Mouse (Mus musculus) liver, embryonic 16.5 days (tissue): Measurements from ENCODE around the gene Cenpp. TPM values are rescaled to one million over a fixed set of nuclear protein-coding genes. Genes with fewer than 3 reads are reported as not detected.

ENCODE experiments used
- ATAC-seq: fragments of 200-750 bp; cut with Nextera tagmentation; 2 replicates; pipeline ENCODE4 v1.8.0; 2017; ENCODE audit warnings: low read depth, mild to moderate bottlenecking, moderate number of reproducible peaks, moderate library complexity
- H3K27ac ChIP-seq: fragments of 300-500 bp; sonication (generic); 2 replicates; pipeline ENCODE4 v1.5.1; 2014; ENCODE audit warnings: mild to moderate bottlenecking, low read length
- H3K27me3 ChIP-seq: fragments of 300-500 bp; sonication (generic); 2 replicates; pipeline ENCODE4 v1.6.1; 2014; ENCODE audit warnings: low read depth, low read length, mixed read lengths; ENCODE audit not compliant: control insufficient read depth, insufficient read depth
- H3K36me3 ChIP-seq: fragments of 300-500 bp; sonication (generic); 2 replicates; pipeline ENCODE4 v1.6.1; 2014; ENCODE audit warnings: mild to moderate bottlenecking; ENCODE audit not compliant: control insufficient read depth, insufficient read depth
- H3K4me1 ChIP-seq: fragments of 300-500 bp; sonication (generic); 2 replicates; pipeline ENCODE4 v1.6.1; 2014; ENCODE audit warnings: low read depth, low read length, mixed read lengths; ENCODE audit not compliant: control insufficient read depth
- H3K4me2 ChIP-seq: fragments of 300-500 bp; sonication (generic); 2 replicates; pipeline ENCODE4 v1.6.1; 2014; ENCODE audit warnings: low read depth, low read length, mixed read lengths
- H3K4me3 ChIP-seq: fragments of 300-500 bp; sonication (generic); 2 replicates; pipeline ENCODE4 v1.5.1; 2014; ENCODE audit warnings: low read depth, mild to moderate bottlenecking, low read length
- H3K9ac ChIP-seq: fragments of 300-500 bp; sonication (generic); 2 replicates; pipeline ENCODE4 v1.6.1; 2014; ENCODE audit warnings: low read depth, low read length
- H3K9me3 ChIP-seq: fragments of 300-500 bp; sonication (generic); replicated peaks from 2 replicates; pipeline ENCODE4 v1.6.1; 2016; ENCODE audit warnings: low read length; ENCODE audit not compliant: control insufficient read depth
- WGBS: fragments of 180-500 bp; shearing (Covaris S2); extraction: QIAGEN DNeasy Blood & Tissue Kit; methylation state at CpG from one replicate; pipeline ENCODE4 v1.1.7; 2014; ENCODE audit not compliant: insufficient replicate concordance; 5-methylcytosine and 5-hydroxymethylcytosine counted together
- polyA plus RNA-seq: library from polyadenylated mRNA; unstranded; fragments of >200 nt; fragmentation: Nextera tagmentation; extraction: Ambion mirVana; gene quantifications from 2 replicates; pipeline ENCODE4 v1.2.1, GENCODE M21; 2015

Cenpp gene
- polyA plus RNA-seq, 1 experiment from 2014 or later: 18.2 TPM

- H3K4me1 ChIP-seq: no peaks in the 10 kb centered on the region
- no peaks in the 10 kb centered on the region for H3K9me3 ChIP-seq
- no peaks in the 10 kb centered on the region for H3K36me3 ChIP-seq
- no peak for ATAC-seq
- no peaks in the 10 kb centered on the region for H3K27me3 ChIP-seq
- H3K27ac ChIP-seq: no peak within 1 kb of the TSS
- H3K4me2 ChIP-seq: no peak within 1 kb of the TSS
- no peak within 1 kb of the TSS for H3K9ac ChIP-seq
- no peak within 1 kb of the TSS for H3K4me3 ChIP-seq
- 67% methylated on average over 8 of the region's 8 CpGs for WGBS
These were observed 70.7 kb downstream of the Cenpp start, which contains the start of gene Omd for GRCm38 (mm10) chr13:49581541-49582530. Omd (plus strand) TSS chr13:49582462.

- H3K9ac ChIP-seq: no peak overlapping the region
- peak; percentile 79 for ATAC-seq
- H3K36me3 ChIP-seq: no peaks in the 10 kb centered on the region
- no peaks in the 10 kb centered on the region for H3K27me3 ChIP-seq
- H3K4me1 ChIP-seq: peaks cover 12% of the 10 kb centered on the region
- 0 out of 2 replicates have a peak overlapping the region, but pooled peaks have one; percentile 21 for H3K4me2 ChIP-seq
- 22% methylated on average over 2 of the region's 2 CpGs for WGBS
- H3K4me3 ChIP-seq: no peak overlapping the region
- H3K9me3 ChIP-seq: no peaks in the 10 kb centered on the region
- H3K27ac ChIP-seq: peak overlapping the region; percentile 31
These were observed 81.2 kb downstream of the Cenpp start for GRCm38 (mm10) chr13:49571418-49571817.

GRCm38 (mm10) chr13:49570371-49570770 is 82.2 kb downstream of the Cenpp start:
- peaks cover 12% of the 10 kb centered on the region for H3K4me1 ChIP-seq
- ATAC-seq: peak; percentile 66
- H3K9me3 ChIP-seq: no peaks in the 10 kb centered on the region
- H3K4me2 ChIP-seq: no peak overlapping the region
- no peak overlapping the region; the same call in 1 of the 2 replicates for H3K27ac ChIP-seq
- no peaks in the 10 kb centered on the region for H3K27me3 ChIP-seq
- no peaks in the 10 kb centered on the region for H3K36me3 ChIP-seq
- H3K4me3 ChIP-seq: no peak overlapping the region
- 48% methylated on average over 3 of the region's 3 CpGs for WGBS
- no peak overlapping the region for H3K9ac ChIP-seq

GRCm38 (mm10) chr13:49564347-49564746 is 88.2 kb downstream of the Cenpp start:
- Histone ChIP-seq H3K4me3 (no peak overlapping the region), H3K9me3 (no peaks in the 10 kb centered on the region), H3K9ac (no peak overlapping the region), H3K27ac (no peak overlapping the region), H3K27me3 (no peaks in the 10 kb centered on the region), H3K36me3 (no peaks in the 10 kb centered on the region), H3K4me2 (no peak overlapping the region), H3K4me1 (peaks cover 5% of the 10 kb centered on the region)
- 55% methylated on average over 1 of the region's 1 CpGs for WGBS
- ATAC-seq: no peak

- no peak overlapping the region for H3K4me3 ChIP-seq
- no peak overlapping the region for H3K27ac ChIP-seq
- no peaks in the 10 kb centered on the region for H3K27me3 ChIP-seq
- peak; percentile 64 for ATAC-seq
- H3K4me1 ChIP-seq: peaks cover 5% of the 10 kb centered on the region
- no peak overlapping the region for H3K9ac ChIP-seq
- no peaks in the 10 kb centered on the region for H3K9me3 ChIP-seq
- H3K4me2 ChIP-seq: no peak overlapping the region
- H3K36me3 ChIP-seq: no peaks in the 10 kb centered on the region
- 12% methylated on average over 2 of the region's 2 CpGs for WGBS
These were observed 91.7 kb downstream of the Cenpp start for GRCm38 (mm10) chr13:49560886-49561285.

GRCm38 (mm10) chr13:49559185-49559584 is 93.4 kb downstream of the Cenpp start:
- peak; percentile 51; the same call in 1 of the 2 replicates for ATAC-seq
- H3K9me3 ChIP-seq: no peaks in the 10 kb centered on the region
- no peak overlapping the region for H3K4me3 ChIP-seq
- H3K4me1 ChIP-seq: peaks cover 5% of the 10 kb centered on the region
- H3K9ac ChIP-seq: no peak overlapping the region
- H3K27me3 ChIP-seq: no peaks in the 10 kb centered on the region
- H3K36me3 ChIP-seq: no peaks in the 10 kb centered on the region
- H3K27ac ChIP-seq: no peak overlapping the region
- no peak overlapping the region for H3K4me2 ChIP-seq
- 42% methylated on average over 2 of the region's 2 CpGs for WGBS

GRCm38 (mm10) chr13:49556924-49557323 is 95.7 kb downstream of the Cenpp start:
- WGBS: 54% methylated on average over 1 of the region's 1 CpGs
- H3K9me3 ChIP-seq: no peaks in the 10 kb centered on the region
- H3K4me2 ChIP-seq: no peak overlapping the region
- H3K9ac ChIP-seq: no peak overlapping the region
- H3K36me3 ChIP-seq: no peaks in the 10 kb centered on the region
- H3K4me3 ChIP-seq: no peak overlapping the region
- H3K27me3 ChIP-seq: no peaks in the 10 kb centered on the region
- no peak overlapping the region for H3K27ac ChIP-seq
- peaks cover 5% of the 10 kb centered on the region for H3K4me1 ChIP-seq
- no peak for ATAC-seq

GRCm38 (mm10) chr13:49556203-49556602 is 96.4 kb downstream of the Cenpp start:
- ATAC-seq: no peak
- H3K4me3 ChIP-seq: no peak overlapping the region
- no peaks in the 10 kb centered on the region for H3K36me3 ChIP-seq
- 68% methylated on average over 1 of the region's 1 CpGs for WGBS
- H3K4me1 ChIP-seq: peaks cover 5% of the 10 kb centered on the region
- H3K4me2 ChIP-seq: no peak overlapping the region
- no peaks in the 10 kb centered on the region for H3K27me3 ChIP-seq
- no peaks in the 10 kb centered on the region for H3K9me3 ChIP-seq
- no peak overlapping the region for H3K9ac ChIP-seq
- no peak overlapping the region for H3K27ac ChIP-seq

GRCm38 (mm10) chr13:49554519-49554918 is 98.1 kb downstream of the Cenpp start:
- Histone ChIP-seq H3K27me3 (no peaks in the 10 kb centered on the region), H3K4me1 (no peaks in the 10 kb centered on the region), H3K9ac (no peak overlapping the region), H3K4me2 (no peak overlapping the region), H3K36me3 (no peaks in the 10 kb centered on the region), H3K9me3 (no peaks in the 10 kb centered on the region), H3K4me3 (no peak overlapping the region), H3K27ac (no peak overlapping the region)
- WGBS: 81% methylated on average over 5 of the region's 5 CpGs
- ATAC-seq: no peak
